Mouse (Mus musculus): ENCODE measurements around the gene Agbl1. TPM values are rescaled to one million over a fixed set of nuclear protein-coding genes. Genes with fewer than 3 reads are reported as not detected.

Agbl1 gene
- total and polyA plus RNA-seq, 2 experiments from 2014 or later: 0.18 to 0.63 TPM

DNA sequence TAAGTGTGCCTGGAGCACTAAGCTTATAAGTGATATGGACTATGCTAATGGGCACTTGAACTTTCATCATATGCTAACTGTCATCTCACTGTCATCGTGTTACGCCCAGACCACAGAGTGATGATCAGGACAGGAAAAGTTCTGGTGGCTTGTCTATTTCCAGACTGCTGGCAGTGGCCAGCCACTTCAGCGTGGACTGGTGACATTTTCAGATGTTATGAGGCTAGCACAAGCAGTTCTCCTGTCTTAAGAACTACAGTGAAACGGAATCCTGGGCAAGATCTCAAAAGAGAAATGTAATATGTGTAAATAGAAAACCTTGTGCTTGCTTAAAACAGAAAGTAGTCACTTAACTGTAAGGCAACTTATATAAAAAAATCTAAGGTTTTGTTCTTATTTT lies 550.8 kb downstream of the Agbl1 start:
- no peaks in the 10 kb centered on the region for H3K36me3 ChIP-seq (ENCODE audit: insufficient read depth, low read length)
- DNase-seq (ENCODE audit: low spot score) (no peak), ATAC-seq (no peak)
- WGBS: 83% methylated on average over 4 of the region's 4 CpGs
- no peak overlapping the region for H3K4me2 ChIP-seq (ENCODE audit: low read depth, low read length)
- no peak for TF ChIP-seq CTCF (IDR thresholded peaks at IDR 0.05; ENCODE audit: low read depth)
- no peak overlapping the region for H3K9ac ChIP-seq (replicated peaks; ENCODE audit: low read length)
- no peaks in the 10 kb centered on the region for H3K27me3 ChIP-seq (ENCODE audit: insufficient read depth, low read length)
- no peak overlapping the region for H3K27ac ChIP-seq
- no peaks in the 10 kb centered on the region for H3K9me3 ChIP-seq (ENCODE audit: low read length)
- no peak overlapping the region for H3K4me3 ChIP-seq (ENCODE audit: low read length)
- H3K4me1 ChIP-seq (ENCODE audit: insufficient read depth, low read length): no peaks in the 10 kb centered on the region

DNA sequence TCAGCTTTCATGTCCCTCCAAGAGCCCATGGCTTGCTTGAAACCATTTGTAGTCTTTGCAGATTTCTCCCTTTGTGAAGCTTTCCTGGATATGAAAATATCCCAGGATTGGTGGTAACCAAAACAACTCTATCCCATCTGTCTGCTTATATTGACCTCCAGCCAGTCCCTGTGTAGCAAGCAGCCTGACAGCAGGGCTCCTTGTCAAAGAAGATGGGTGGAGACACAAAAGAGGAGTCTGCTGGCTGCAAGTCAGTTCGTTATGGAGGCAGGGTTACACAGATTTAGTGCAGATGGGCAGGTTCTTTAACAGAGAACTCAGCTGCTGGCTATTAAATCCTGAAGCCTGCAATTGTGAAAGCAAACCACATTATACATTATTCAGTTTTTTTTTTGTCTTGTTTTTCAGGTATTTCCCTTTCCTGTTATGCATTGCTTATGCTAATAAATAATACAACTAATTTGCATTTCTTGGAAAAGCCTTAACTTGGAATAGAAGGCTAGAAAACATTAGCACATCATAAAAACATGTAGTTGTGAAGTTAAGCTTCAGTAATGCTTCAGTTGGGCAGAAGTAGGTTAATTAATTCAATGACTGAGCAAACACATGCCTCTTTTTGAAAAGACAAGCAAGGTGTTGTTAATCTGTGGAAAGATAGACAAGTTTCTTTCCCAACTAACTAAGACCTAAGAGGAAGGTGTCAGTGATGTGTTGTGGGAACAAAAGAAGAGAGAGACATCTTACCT lies 559.0 kb downstream of the Agbl1 start:
- Histone ChIP-seq H3K27me3 (ENCODE audit: insufficient read depth, low read length) (no peaks in the 10 kb centered on the region), H3K9me3 (ENCODE audit: low read length) (no peaks in the 10 kb centered on the region), H3K4me2 (ENCODE audit: low read depth, low read length) (no peak overlapping the region), H3K9ac (replicated peaks; ENCODE audit: low read length) (no peak overlapping the region), H3K4me1 (ENCODE audit: insufficient read depth, low read length) (no peaks in the 10 kb centered on the region), H3K27ac (no peak overlapping the region), H3K4me3 (ENCODE audit: low read length) (no peak overlapping the region), H3K36me3 (ENCODE audit: insufficient read depth, low read length) (no peaks in the 10 kb centered on the region)
- DNase-seq (ENCODE audit: low spot score): no peak
- ATAC-seq: no peak
- WGBS: 3% methylated on average over 1 of the region's 1 CpGs
- TF ChIP-seq CTCF (IDR thresholded peaks at IDR 0.05; ENCODE audit: low read depth): no peak

DNA sequence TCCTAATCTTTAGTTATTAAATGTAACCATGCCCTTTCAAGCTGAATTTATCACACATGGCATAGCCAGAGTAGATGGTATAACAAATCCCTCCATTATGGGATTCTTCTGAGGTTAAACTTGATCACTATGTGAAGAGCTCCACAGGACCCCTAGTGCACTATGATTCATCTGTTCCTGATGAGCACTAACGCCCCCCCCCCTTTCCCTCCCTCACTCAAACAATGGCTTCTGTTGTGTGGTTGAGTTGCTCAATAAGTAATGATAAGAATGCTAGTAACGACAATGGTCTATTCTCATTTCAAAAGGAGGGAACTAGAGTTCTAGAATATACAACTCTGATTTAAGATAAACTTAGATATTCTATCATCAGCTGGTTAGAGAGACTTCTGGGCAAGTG lies 560.4 kb downstream of the Agbl1 start:
- Histone ChIP-seq H3K4me1 (ENCODE audit: insufficient read depth, low read length) (no peaks in the 10 kb centered on the region), H3K36me3 (ENCODE audit: insufficient read depth, low read length) (no peaks in the 10 kb centered on the region), H3K27ac (no peak overlapping the region), H3K4me3 (ENCODE audit: low read length) (no peak overlapping the region), H3K27me3 (ENCODE audit: insufficient read depth, low read length) (no peaks in the 10 kb centered on the region), H3K9ac (replicated peaks; ENCODE audit: low read length) (no peak overlapping the region), H3K9me3 (ENCODE audit: low read length) (no peaks in the 10 kb centered on the region), H3K4me2 (ENCODE audit: low read depth, low read length) (no peak overlapping the region)
- WGBS: 70% methylated on average over 2 of the region's 2 CpGs
- TF ChIP-seq CTCF (IDR thresholded peaks at IDR 0.05; ENCODE audit: low read depth): no peak
- ATAC-seq (no peak), DNase-seq (ENCODE audit: low spot score) (no peak)

DNA sequence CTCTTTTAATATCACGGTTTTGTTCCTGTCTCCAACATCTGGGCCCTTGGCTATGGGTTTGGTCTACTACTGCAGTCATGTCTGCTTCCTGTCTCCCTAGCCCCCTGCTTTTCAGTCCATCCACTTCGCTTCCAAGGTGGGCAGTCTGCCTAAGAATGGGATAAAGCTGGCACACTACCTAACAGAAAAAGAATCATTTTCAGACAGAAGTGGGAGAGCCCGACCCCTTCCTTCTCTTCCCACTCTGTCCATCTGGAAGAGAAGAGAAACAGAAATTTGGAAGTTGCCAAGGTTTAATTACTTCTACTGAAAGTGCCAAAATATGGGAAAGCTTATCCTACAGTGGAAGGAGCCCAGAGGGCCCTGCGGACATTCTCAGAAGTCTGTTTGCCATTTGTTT lies 561.6 kb downstream of the Agbl1 start:
- no peak overlapping the region for H3K9ac ChIP-seq (replicated peaks; ENCODE audit: low read length)
- no peaks in the 10 kb centered on the region for H3K36me3 ChIP-seq (ENCODE audit: insufficient read depth, low read length)
- H3K27ac ChIP-seq: no peak overlapping the region
- H3K4me1 ChIP-seq (ENCODE audit: insufficient read depth, low read length): no peaks in the 10 kb centered on the region
- no peak overlapping the region for H3K4me3 ChIP-seq (ENCODE audit: low read length)
- DNase-seq (ENCODE audit: low spot score) (peak; percentile 24), ATAC-seq (no peak)
- no peaks in the 10 kb centered on the region for H3K27me3 ChIP-seq (ENCODE audit: insufficient read depth, low read length)
- no peak for TF ChIP-seq CTCF (IDR thresholded peaks at IDR 0.05; ENCODE audit: low read depth)
- H3K9me3 ChIP-seq (ENCODE audit: low read length): no peaks in the 10 kb centered on the region
- 67% methylated on average over 4 of the region's 4 CpGs for WGBS
- no peak overlapping the region for H3K4me2 ChIP-seq (ENCODE audit: low read depth, low read length)

DNA sequence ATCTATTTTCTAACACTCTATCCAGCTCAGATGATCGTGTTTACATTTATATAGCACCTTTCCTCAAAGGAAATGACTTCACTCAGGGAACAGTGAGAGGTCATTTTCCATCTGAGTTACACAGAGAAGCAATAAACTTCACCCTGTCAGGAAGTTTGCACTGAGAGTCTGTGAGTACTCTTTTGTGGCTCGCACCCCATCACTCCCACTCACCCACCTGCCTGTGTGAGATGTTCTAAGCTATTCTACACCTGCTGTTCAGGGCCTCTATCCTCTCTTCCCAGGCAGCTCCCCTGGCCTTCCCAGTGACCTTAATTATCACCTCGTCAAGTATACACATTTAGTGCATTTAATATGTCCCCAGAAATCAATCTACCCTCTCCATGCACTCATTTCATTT lies 580.3 kb downstream of the Agbl1 start:
- no peaks in the 10 kb centered on the region for H3K4me1 ChIP-seq (ENCODE audit: insufficient read depth, low read length)
- no peak for DNase-seq (ENCODE audit: low spot score)
- no peaks in the 10 kb centered on the region for H3K27me3 ChIP-seq (ENCODE audit: insufficient read depth, low read length)
- H3K9ac ChIP-seq (replicated peaks; ENCODE audit: low read length): no peak overlapping the region
- no peak for TF ChIP-seq CTCF (IDR thresholded peaks at IDR 0.05; ENCODE audit: low read depth)
- 63% methylated on average over 3 of the region's 3 CpGs for WGBS
- H3K9me3 ChIP-seq (ENCODE audit: low read length): no peaks in the 10 kb centered on the region
- no peak overlapping the region for H3K4me2 ChIP-seq (ENCODE audit: low read depth, low read length)
- H3K36me3 ChIP-seq (ENCODE audit: insufficient read depth, low read length): no peaks in the 10 kb centered on the region
- H3K4me3 ChIP-seq (ENCODE audit: low read length): no peak overlapping the region
- no peak for ATAC-seq
- no peak overlapping the region for H3K27ac ChIP-seq

DNA sequence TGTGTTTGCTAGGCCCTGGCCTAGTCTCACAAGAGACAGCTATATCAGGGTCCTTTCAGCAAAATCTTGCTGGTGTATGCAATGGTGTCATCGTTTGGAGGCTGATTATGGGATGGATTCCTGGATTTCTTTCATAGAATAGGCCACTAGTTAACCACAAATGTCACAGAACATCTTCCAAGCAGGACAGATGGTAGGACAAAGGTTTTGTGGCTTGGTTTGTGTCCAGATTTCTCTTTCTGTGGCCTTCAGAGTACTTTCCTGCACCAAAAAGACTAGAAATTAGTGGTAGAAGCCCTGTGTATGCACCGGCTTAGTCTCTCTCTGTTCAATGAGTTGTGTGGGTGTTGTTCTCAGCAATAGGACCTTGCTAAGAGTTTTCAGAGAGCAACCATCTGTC lies 590.9 kb downstream of the Agbl1 start:
- no peak overlapping the region for H3K4me3 ChIP-seq (ENCODE audit: low read length)
- no peak overlapping the region for H3K9ac ChIP-seq (replicated peaks; ENCODE audit: low read length)
- H3K27me3 ChIP-seq (ENCODE audit: insufficient read depth, low read length): no peaks in the 10 kb centered on the region
- H3K27ac ChIP-seq: no peak overlapping the region
- H3K9me3 ChIP-seq (ENCODE audit: low read length): no peaks in the 10 kb centered on the region
- no peaks in the 10 kb centered on the region for H3K4me1 ChIP-seq (ENCODE audit: insufficient read depth, low read length)
- ATAC-seq: no peak
- no peak for DNase-seq (ENCODE audit: low spot score)
- no peak overlapping the region for H3K4me2 ChIP-seq (ENCODE audit: low read depth, low read length)
- no peak for TF ChIP-seq CTCF (IDR thresholded peaks at IDR 0.05; ENCODE audit: low read depth)
- 71% methylated on average over 2 of the region's 2 CpGs for WGBS
- H3K36me3 ChIP-seq (ENCODE audit: insufficient read depth, low read length): no peaks in the 10 kb centered on the region

DNA sequence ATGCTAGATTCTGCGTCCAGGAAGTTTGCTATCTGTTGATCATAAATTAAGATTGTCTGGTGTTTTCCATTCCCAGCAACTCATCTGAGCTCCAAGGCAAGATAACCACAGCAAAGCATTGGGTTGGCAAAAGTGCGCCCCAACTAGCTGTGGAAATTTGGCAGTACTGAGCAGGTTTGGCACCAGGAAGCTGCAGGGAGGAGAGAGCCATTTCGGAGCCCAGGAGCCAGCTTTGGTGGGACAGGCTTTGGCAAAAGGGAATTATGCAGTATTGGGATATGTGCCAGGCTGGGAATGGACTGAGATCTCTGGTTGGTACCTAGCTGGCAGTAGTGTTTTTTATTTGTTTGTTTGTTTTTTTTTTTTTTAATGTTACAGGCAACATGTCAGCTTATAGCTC lies 612.5 kb downstream of the Agbl1 start:
- no peak for TF ChIP-seq CTCF (IDR thresholded peaks at IDR 0.05; ENCODE audit: low read depth)
- Histone ChIP-seq H3K9me3 (ENCODE audit: low read length) (no peaks in the 10 kb centered on the region), H3K4me1 (ENCODE audit: insufficient read depth, low read length) (no peaks in the 10 kb centered on the region), H3K36me3 (ENCODE audit: insufficient read depth, low read length) (no peaks in the 10 kb centered on the region), H3K27ac (no peak overlapping the region), H3K27me3 (ENCODE audit: insufficient read depth, low read length) (no peaks in the 10 kb centered on the region), H3K4me2 (ENCODE audit: low read depth, low read length) (no peak overlapping the region), H3K4me3 (ENCODE audit: low read length) (no peak overlapping the region), H3K9ac (replicated peaks; ENCODE audit: low read length) (no peak overlapping the region)
- ATAC-seq: no peak
- peak; percentile 30 for DNase-seq (ENCODE audit: low spot score)
- 67% methylated on average over 3 of the region's 3 CpGs for WGBS

All from hindbrain, postnatal 0 days (tissue).